Mouse (Mus musculus): ENCODE data around the gene Agrn. TPM values are rescaled to one million over a fixed set of nuclear protein-coding genes. Genes with fewer than 3 reads are reported as not detected.

The Agrn gene
- polyA plus RNA-seq, 1 experiment from 2014 or later: 70.1 TPM

DNA sequence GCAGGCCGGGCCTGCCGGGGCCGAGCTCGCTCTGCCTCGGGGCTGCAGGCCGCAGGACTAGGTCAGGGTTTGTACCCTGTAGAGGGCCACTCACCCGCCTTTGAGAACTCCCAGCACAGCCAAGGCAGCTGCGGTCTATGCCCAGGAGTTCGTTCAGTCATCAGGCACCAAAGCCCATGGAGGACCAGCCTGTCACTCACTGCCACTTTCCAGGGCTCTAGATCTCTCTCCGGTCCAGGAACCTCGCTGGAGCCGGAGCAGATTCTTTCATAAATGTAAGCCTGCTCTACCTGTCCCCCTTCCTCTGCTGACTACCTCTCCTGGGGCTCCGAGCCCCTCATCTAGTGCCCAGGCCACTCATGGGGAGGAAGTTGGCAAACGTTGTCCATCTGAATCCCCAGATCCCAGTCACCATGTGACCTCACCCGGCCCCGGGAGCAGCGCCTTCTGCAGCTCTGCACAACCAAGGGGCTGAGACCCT, 36.8 kb upstream of the Agrn start:
- DNase-seq (ENCODE audit: low spot score) (peak; percentile 20), ATAC-seq (no peak)
- no peaks in the 10 kb centered on the region for H3K27me3 ChIP-seq (replicated peaks; ENCODE audit: insufficient read depth, low read length)
- H3K27ac ChIP-seq (ENCODE audit: low read length): no peak overlapping the region
- peak overlapping the region; percentile 64 for H3K4me3 ChIP-seq (ENCODE audit: low read depth, low read length)
- peak overlapping the region; percentile 94 for H3K4me2 ChIP-seq (replicated peaks; ENCODE audit: low read depth, low read length)
- H3K9ac ChIP-seq (replicated peaks; ENCODE audit: low read depth): peak overlapping the region; percentile 27; the same call in 1 of the 2 replicates
- TF ChIP-seq EP300 (IDR thresholded peaks at IDR 0.05): no peak
- TF ChIP-seq CTCF (IDR thresholded peaks at IDR 0.05): no peak
- peaks cover 7% of the 10 kb centered on the region; the same call in 1 of the 2 replicates for H3K4me1 ChIP-seq (ENCODE audit: insufficient read depth, low read depth, low read length)
- H3K36me3 ChIP-seq (ENCODE audit: insufficient read depth, low read length): peaks cover 12% of the 10 kb centered on the region; the same call in 1 of the 2 replicates
- no peaks in the 10 kb centered on the region for H3K9me3 ChIP-seq (ENCODE audit: low read length)
- 1% methylated on average over 17 of the region's 17 CpGs for WGBS

DNA sequence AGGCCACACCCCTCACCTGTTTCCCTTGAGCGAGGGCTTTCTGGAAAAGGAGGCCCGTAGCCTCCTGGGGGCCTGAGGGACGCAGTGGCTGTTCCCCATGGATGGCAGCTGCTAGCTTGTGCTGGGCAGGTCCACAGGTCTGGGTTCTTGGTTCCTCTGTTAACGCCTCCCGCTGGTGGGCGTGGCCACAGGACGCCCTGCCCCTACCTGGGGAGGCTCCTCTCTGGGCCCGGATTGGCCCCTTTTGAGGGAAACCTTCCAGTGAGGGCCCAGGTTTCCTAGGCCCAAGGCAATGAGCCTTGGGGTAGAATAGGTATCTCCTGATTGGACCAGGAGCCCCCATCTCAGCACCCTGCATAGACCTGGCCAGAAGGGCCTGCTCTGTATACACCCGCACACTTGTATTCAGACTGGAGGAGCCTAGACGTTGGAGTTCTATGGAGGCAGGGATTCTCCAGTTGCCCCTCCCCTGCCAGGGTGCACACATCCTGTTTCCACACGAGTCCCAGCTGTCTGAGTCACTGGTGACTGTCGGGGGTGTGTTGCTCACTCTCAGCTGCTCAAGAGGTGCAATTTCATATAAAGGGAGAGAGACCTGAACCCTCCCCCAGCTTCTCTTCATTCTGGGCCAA, 31.2 kb upstream of the Agrn start:
- no peak overlapping the region for H3K9ac ChIP-seq (replicated peaks; ENCODE audit: low read depth)

DNA sequence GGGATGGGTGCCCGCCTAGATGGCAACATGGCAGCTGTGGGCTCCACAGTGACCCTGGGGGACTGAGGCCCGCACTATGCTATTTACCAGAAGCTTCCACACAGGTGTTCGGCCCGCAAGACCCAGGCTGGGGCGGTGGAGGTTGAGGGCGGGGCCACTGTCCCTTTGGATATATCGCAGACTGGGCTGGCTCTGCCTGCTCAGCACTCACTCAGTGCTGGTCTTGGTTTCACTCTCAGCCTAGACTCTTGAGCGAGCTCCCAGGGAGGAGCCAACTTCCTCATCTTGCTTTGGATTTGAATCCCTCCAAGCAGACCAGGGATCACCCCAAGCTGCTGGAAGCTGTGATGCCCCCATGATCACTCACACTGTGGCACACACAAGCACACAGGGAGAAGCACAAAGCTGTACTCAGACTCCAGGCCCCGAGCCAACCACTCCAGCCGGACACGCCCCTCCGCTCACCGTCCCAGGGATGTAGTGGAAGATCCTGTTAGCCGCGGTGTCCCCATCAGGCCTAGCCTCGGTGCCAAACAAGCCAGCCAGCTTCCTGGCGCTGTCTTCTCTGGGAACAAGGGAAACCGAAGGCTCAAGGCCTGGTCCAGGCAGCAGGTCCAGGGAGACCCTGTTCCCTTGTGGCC, 30.6 kb upstream of the Agrn start:
- H3K4me1 ChIP-seq (ENCODE audit: insufficient read depth, low read depth, low read length): peaks cover 6% of the 10 kb centered on the region; the same call in 1 of the 2 replicates
- no peak overlapping the region for H3K9ac ChIP-seq (replicated peaks; ENCODE audit: low read depth)
- WGBS: 32% methylated on average over 18 of the region's 18 CpGs
- peak overlapping the region; percentile 2; the same call in 1 of the 2 replicates for H3K4me3 ChIP-seq (ENCODE audit: low read depth, low read length)
- TF ChIP-seq EP300 (IDR thresholded peaks at IDR 0.05) (no peak), CTCF (IDR thresholded peaks at IDR 0.05) (no peak)
- ATAC-seq (peak; percentile 60), DNase-seq (ENCODE audit: low spot score) (peak; percentile 52)
- no peak overlapping the region; the same call in 1 of the 2 replicates for H3K27ac ChIP-seq (ENCODE audit: low read length)
- peak overlapping the region; percentile 56 for H3K4me2 ChIP-seq (replicated peaks; ENCODE audit: low read depth, low read length)
- H3K27me3 ChIP-seq (replicated peaks; ENCODE audit: insufficient read depth, low read length): no peaks in the 10 kb centered on the region
- 0 out of 2 replicates have a peak, but pooled peaks cover 12% of the 10 kb centered on the region for H3K36me3 ChIP-seq (ENCODE audit: insufficient read depth, low read length)
- H3K9me3 ChIP-seq (ENCODE audit: low read length): no peaks in the 10 kb centered on the region

More for the DNA sequence above, 31.2 kb upstream of the Agrn start:
- DNase-seq (ENCODE audit: low spot score): peak; percentile 61
- Histone ChIP-seq H3K4me3 (ENCODE audit: low read depth, low read length) (0 out of 2 replicates have a peak overlapping the region, but pooled peaks have one; percentile 2), H3K4me2 (replicated peaks; ENCODE audit: low read depth, low read length) (peak overlapping the region; percentile 56), H3K27me3 (replicated peaks; ENCODE audit: insufficient read depth, low read length) (no peaks in the 10 kb centered on the region), H3K4me1 (ENCODE audit: insufficient read depth, low read depth, low read length) (peaks cover 6% of the 10 kb centered on the region; the same call in 1 of the 2 replicates), H3K27ac (ENCODE audit: low read length) (no peak overlapping the region; the same call in 1 of the 2 replicates), H3K9me3 (ENCODE audit: low read length) (no peaks in the 10 kb centered on the region), H3K36me3 (ENCODE audit: insufficient read depth, low read length) (0 out of 2 replicates have a peak, but pooled peaks cover 12% of the 10 kb centered on the region)
- TF ChIP-seq CTCF (IDR thresholded peaks at IDR 0.05) (no peak), EP300 (IDR thresholded peaks at IDR 0.05) (no peak)
- peak; percentile 68 for ATAC-seq
- 21% methylated on average over 12 of the region's 12 CpGs for WGBS

DNA sequence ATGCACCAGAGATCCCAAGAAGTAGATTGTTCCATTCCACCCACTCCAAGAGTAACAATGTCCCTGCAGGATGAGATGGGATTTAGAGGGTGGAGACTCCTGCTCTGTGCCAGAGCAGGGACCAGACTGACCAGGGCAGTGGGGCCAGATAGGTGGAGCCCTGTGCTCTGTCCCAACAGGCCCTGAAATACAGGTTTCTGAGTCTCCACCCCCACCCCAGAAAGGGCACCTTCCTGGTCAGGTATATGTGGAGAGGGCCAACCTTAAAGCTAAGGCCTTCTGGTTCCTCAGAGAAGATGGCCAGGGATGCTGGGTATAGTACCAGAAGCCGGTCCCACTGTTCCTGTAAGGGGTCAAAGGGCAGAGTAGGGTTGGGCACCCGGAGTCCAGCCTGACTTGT, 27.0 kb upstream of the Agrn start:
- H3K9ac ChIP-seq (replicated peaks; ENCODE audit: low read depth): no peak overlapping the region
- H3K4me3 ChIP-seq (ENCODE audit: low read depth, low read length): no peak overlapping the region
- TF ChIP-seq CTCF (IDR thresholded peaks at IDR 0.05) (no peak), EP300 (IDR thresholded peaks at IDR 0.05) (no peak)
- H3K36me3 ChIP-seq (ENCODE audit: insufficient read depth, low read length): no peaks in the 10 kb centered on the region
- ATAC-seq (no peak), DNase-seq (ENCODE audit: low spot score) (no peak)
- H3K4me2 ChIP-seq (replicated peaks; ENCODE audit: low read depth, low read length): no peak overlapping the region
- no peaks in the 10 kb centered on the region for H3K9me3 ChIP-seq (ENCODE audit: low read length)
- no peak overlapping the region for H3K27ac ChIP-seq (ENCODE audit: low read length)
- peaks cover 6% of the 10 kb centered on the region; the same call in 1 of the 2 replicates for H3K4me1 ChIP-seq (ENCODE audit: insufficient read depth, low read depth, low read length)
- WGBS: 86% methylated on average over 2 of the region's 2 CpGs
- H3K27me3 ChIP-seq (replicated peaks; ENCODE audit: insufficient read depth, low read length): no peaks in the 10 kb centered on the region

DNA sequence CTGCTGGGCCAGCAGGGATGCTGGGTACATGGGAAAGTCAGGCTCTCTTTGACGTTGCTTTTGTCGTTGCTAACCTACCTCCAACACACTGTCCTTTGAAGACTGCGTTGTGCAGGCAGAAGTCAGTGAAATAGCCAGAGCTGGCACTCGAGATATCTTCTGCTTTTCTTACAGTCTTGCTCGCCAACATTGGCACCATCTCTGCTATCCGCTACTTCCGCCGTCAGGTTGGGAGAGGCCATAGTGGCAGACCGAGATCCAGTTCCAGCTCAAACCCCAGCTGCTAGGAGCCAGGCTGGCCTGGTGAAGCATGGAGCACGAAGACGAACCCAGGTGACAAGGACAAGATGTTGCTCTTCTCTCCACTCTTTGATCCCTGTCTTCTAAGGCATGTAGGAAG, 22.6 kb upstream of the Agrn start:
- Histone ChIP-seq H3K9ac (replicated peaks; ENCODE audit: low read depth) (no peak overlapping the region), H3K4me1 (ENCODE audit: insufficient read depth, low read depth, low read length) (no peaks in the 10 kb centered on the region), H3K36me3 (ENCODE audit: insufficient read depth, low read length) (no peaks in the 10 kb centered on the region), H3K9me3 (ENCODE audit: low read length) (no peaks in the 10 kb centered on the region), H3K27ac (ENCODE audit: low read length) (no peak overlapping the region), H3K27me3 (replicated peaks; ENCODE audit: insufficient read depth, low read length) (no peaks in the 10 kb centered on the region), H3K4me2 (replicated peaks; ENCODE audit: low read depth, low read length) (no peak overlapping the region), H3K4me3 (ENCODE audit: low read depth, low read length) (no peak overlapping the region)
- 80% methylated on average over 11 of the region's 11 CpGs for WGBS
- no peak for TF ChIP-seq CTCF (IDR thresholded peaks at IDR 0.05)
- no peak for TF ChIP-seq EP300 (IDR thresholded peaks at IDR 0.05)
- DNase-seq (ENCODE audit: low spot score) (no peak), ATAC-seq (no peak)

DNA sequence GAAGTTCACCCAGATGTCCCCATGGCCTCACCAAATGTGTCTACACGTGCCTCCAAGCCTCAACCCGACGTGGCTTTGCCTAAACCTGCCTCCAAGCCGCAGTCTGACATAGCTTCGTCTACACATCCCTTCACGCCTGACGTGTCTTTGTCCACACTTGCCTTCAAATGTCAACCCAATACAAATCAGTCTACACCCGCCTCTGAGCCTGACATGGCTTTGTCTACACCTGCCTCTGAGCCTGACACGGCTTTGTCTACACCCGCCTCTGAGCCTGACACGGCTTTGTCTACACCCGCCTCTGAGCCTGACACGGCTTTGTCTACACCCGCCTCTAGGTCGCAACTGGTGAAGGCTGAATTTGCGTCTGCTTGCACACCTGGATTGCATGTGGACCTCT, 20.6 kb upstream of the Agrn start:
- no peaks in the 10 kb centered on the region for H3K36me3 ChIP-seq (ENCODE audit: insufficient read depth, low read length)
- 79% methylated on average over 13 of the region's 16 CpGs for WGBS
- H3K9me3 ChIP-seq (ENCODE audit: low read length): no peaks in the 10 kb centered on the region
- no peak overlapping the region for H3K4me3 ChIP-seq (ENCODE audit: low read depth, low read length)
- DNase-seq (ENCODE audit: low spot score) (no peak), ATAC-seq (no peak)
- no peak overlapping the region for H3K4me2 ChIP-seq (replicated peaks; ENCODE audit: low read depth, low read length)
- no peak overlapping the region for H3K27ac ChIP-seq (ENCODE audit: low read length)
- H3K9ac ChIP-seq (replicated peaks; ENCODE audit: low read depth): no peak overlapping the region
- no peaks in the 10 kb centered on the region for H3K4me1 ChIP-seq (ENCODE audit: insufficient read depth, low read depth, low read length)
- no peaks in the 10 kb centered on the region for H3K27me3 ChIP-seq (replicated peaks; ENCODE audit: insufficient read depth, low read length)
- TF ChIP-seq EP300 (IDR thresholded peaks at IDR 0.05) (no peak), CTCF (IDR thresholded peaks at IDR 0.05) (no peak)
